Mouse (Mus musculus) heart, embryonic 14.5 days (tissue): Measurements from ENCODE around the gene Ugt1a6b. TPM values are rescaled to one million over a fixed set of nuclear protein-coding genes. Genes with fewer than 3 reads are reported as not detected.
"Not testable (repeated sequence)": the region's sequence is repeated elsewhere in the genome, so short reads cannot be mapped to it uniquely, and the experiment has no call there.

Experiments
- ATAC-seq: fragments of 200-750 bp; cut with Nextera tagmentation; 2 replicates; pipeline ENCODE4 v1.8.0; 2017; ENCODE audit warnings: low read depth, moderate TSS enrichment; ENCODE audit not compliant: insufficient number of reproducible peaks, insufficient read depth, low FRiP score
- H3K27ac ChIP-seq, 2 experiments: fragments of 200-500 bp in 1 of 2; fragments of 300-500 bp in 1 of 2; sonication (generic) in 1 of 2; replicated peaks in 1 of 2; 2 replicates each; pipeline ENCODE4 v1.5.1; 2012 to 2014; ENCODE audit warnings: low read depth in 2 of 2, low read length in 2 of 2, control low read depth in 1 of 2, mild to moderate bottlenecking in 1 of 2, mixed read lengths in 1 of 2; ENCODE audit not compliant: control insufficient read depth in 1 of 2, insufficient read depth in 1 of 2
- H3K27me3 ChIP-seq: fragments of 300-500 bp; sonication (generic); 2 replicates; pipeline ENCODE4 v1.6.1; 2014; ENCODE audit warnings: mild to moderate bottlenecking, low read length, control low read depth; ENCODE audit not compliant: control insufficient read depth, insufficient read depth
- H3K36me3 ChIP-seq: fragments of 300-500 bp; sonication (generic); 2 replicates; pipeline ENCODE4 v1.6.1; 2014; ENCODE audit warnings: mild to moderate bottlenecking, control low read depth, low read length, mixed read lengths; ENCODE audit not compliant: control insufficient read depth, insufficient read depth
- H3K4me1 ChIP-seq, 2 experiments: fragments of 200-500 bp in 1 of 2; fragments of 300-500 bp in 1 of 2; sonication (generic) in 1 of 2; 2 replicates each; pipeline ENCODE4 v1.6.1; 2012 to 2014; ENCODE audit warnings: low read length in 2 of 2, control low read depth in 1 of 2, mixed read lengths in 1 of 2; ENCODE audit not compliant: control insufficient read depth in 2 of 2, insufficient read depth in 2 of 2
- H3K4me2 ChIP-seq: fragments of 300-500 bp; sonication (generic); 2 replicates; pipeline ENCODE4 v1.6.1; 2014; ENCODE audit warnings: mild to moderate bottlenecking, low read length
- H3K4me3 ChIP-seq, 2 experiments: fragments of 200-500 bp in 1 of 2; fragments of 300-500 bp in 1 of 2; sonication (generic) in 1 of 2; 2 replicates each; pipeline ENCODE4 v1.5.1; 2012 to 2014; ENCODE audit warnings: low read length in 2 of 2, mild to moderate bottlenecking in 2 of 2, control low read depth in 1 of 2, low read depth in 1 of 2, moderate library complexity in 1 of 2; ENCODE audit not compliant: control insufficient read depth in 1 of 2, insufficient read depth in 1 of 2
- H3K9ac ChIP-seq: fragments of 300-500 bp; sonication (generic); 2 replicates; pipeline ENCODE4 v1.6.1; 2014; ENCODE audit warnings: mild to moderate bottlenecking, low read length
- H3K9me3 ChIP-seq: fragments of 300-500 bp; sonication (generic); 2 replicates; pipeline ENCODE4 v1.6.1; 2016; ENCODE audit warnings: low read length, control low read depth; ENCODE audit not compliant: control insufficient read depth
- WGBS: fragments of 180-500 bp; shearing (Covaris S2); extraction: QIAGEN DNeasy Blood & Tissue Kit; methylation state at CpG from one replicate; pipeline ENCODE4 v1.1.7; 2014; 5-methylcytosine and 5-hydroxymethylcytosine counted together
- polyA plus RNA-seq: library from polyadenylated mRNA; unstranded; fragments of >200 nt; fragmentation: Nextera tagmentation; extraction: Ambion mirVana; gene quantifications from 2 replicates; pipeline ENCODE4 v1.2.1, GENCODE M21; 2014

Ugt1a6b gene
- polyA plus RNA-seq, 1 experiment from 2014 or later, result not detected

GRCm38 (mm10) chr1:88103697-88104468 is 831 bp downstream of the Ugt1a6b start:
- H3K4me2 ChIP-seq, H3K27me3 ChIP-seq, ATAC-seq, H3K9me3 ChIP-seq, H3K4me1 ChIP-seq, H3K36me3 ChIP-seq, H3K27ac ChIP-seq, H3K4me3 ChIP-seq, H3K9ac ChIP-seq: not testable (repeated sequence)
- WGBS, result 74% methylated on average over 4 of the region's 5 CpGs

DNA sequence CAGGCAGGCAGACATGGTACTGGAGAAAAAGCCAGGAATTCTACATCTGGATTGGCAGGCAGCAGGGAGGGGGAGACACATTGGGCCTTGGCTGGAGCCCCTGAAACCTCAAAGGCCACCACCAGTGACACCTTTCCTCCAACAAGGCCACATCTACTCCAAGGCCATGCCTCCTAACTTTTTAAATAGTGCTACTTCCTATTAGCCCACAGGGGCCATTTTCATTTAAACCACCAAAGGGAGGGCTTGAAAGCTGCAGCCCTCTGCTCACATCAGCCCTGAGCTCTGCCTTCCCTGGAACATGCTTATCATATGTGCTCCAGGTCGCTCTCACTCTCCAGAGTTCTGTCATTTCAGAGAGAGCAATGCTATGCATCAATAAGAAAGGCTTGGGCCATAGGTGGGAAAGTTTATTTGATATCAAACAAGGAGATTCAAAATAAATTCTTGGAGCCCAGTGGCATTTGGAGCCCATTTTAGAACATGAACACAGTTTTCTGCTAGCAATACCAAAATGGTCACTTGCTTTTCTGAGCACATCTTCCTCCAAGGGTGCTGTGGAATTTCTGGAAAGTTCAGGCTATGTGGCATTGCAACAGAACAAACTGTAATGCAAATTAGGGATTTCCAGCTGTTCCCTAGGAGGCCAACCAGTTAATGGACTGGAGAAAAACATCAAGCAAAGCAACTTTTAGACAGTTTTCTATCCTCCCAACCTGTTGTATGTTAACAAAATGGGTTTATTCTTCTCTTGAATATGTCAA is 1.8 kb downstream of the Ugt1a6b start:
- no peak overlapping the region for H3K9ac ChIP-seq
- no peaks in the 10 kb centered on the region for H3K27me3 ChIP-seq
- H3K9me3 ChIP-seq, result no peaks in the 10 kb centered on the region
- H3K4me1 ChIP-seq, result no peaks in the 10 kb centered on the region
- no peak overlapping the region for H3K4me2 ChIP-seq
- H3K27ac ChIP-seq, result no peak overlapping the region
- H3K4me3 ChIP-seq, result no peak overlapping the region
- no peak for ATAC-seq
- H3K36me3 ChIP-seq, result no peaks in the 10 kb centered on the region
- 61% methylated on average over 1 of the region's 1 CpGs for WGBS

DNA sequence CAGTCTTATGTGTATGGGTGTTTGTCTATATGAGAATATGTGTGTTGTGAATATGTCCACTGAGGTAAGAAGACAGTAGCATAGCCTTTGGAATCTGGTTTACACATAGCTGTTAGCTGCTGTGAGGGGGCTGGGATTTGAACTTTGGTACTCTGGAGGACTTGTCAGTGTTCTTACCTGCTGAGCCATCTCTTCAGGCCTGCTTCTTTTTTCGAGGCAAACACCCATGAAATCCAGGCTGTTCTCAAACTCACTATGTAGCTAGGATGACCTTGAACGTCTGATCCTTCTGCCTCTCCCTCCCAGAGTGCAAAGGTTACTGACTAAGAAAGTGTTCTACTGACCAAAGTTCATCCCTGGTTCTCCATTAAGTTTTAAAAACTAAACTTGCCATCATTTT is 2.6 kb downstream of the Ugt1a6b start:
- H3K9me3 ChIP-seq, result no peaks in the 10 kb centered on the region
- H3K27me3 ChIP-seq, result no peaks in the 10 kb centered on the region
- 57% methylated on average over 2 of the region's 2 CpGs for WGBS
- no peak overlapping the region for H3K4me2 ChIP-seq
- no peaks in the 10 kb centered on the region for H3K36me3 ChIP-seq
- no peaks in the 10 kb centered on the region for H3K4me1 ChIP-seq
- ATAC-seq, result no peak
- no peak overlapping the region for H3K9ac ChIP-seq
- no peak overlapping the region for H3K27ac ChIP-seq
- H3K4me3 ChIP-seq, result no peak overlapping the region

DNA sequence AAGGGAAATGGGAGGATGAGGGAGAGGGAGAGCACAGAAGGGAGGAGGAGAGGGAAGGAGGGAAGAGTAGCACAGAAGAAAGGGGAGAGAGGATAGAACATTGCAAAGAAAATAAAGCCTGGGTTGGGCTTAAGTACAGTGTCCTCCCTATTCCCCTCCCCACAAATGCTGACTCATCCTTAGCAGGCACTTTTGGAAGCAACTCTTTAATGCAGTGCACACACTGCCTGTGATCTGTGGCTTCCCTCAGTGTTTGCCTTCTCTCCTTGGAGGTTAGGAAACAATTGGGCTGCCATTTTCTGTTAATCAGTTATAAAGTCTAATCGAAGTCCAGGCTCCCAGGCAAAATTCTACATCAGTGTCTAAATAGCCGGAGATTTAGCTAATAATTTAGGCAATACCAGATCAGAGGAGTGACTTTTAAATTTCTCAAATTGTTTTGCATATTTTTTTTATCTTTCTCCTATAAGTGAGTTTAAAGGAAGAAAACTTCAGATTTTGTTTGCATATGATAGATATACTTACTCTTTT is 6.0 kb downstream of the Ugt1a6b start:
- not testable (repeated sequence) for ATAC-seq, H3K27ac ChIP-seq, H3K9me3 ChIP-seq, H3K27me3 ChIP-seq, H3K4me1 ChIP-seq, H3K9ac ChIP-seq, H3K36me3 ChIP-seq, H3K4me3 ChIP-seq, H3K4me2 ChIP-seq
- 75% methylated on average over 2 of the region's 2 CpGs for WGBS

DNA sequence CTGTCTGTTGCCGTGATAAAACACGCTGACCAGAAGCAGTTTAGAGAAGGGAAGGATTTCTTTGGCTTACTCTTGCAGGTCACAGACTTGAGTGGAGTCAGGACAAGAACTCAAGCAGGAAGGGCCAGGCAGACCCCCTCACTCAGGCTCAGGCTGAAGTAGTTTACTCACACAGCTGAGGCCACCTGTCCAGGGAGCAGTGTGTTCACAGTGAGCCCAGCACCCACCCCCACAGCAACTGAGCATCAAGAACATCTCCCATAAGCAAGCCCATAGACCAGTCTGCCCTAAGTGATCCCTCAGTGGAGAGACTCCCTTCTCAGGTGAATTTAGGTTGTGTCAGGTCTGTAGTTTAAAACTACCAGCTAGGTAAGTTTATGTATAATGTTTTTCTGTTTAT is 6.6 kb downstream of the Ugt1a6b start:
- H3K4me3 ChIP-seq, H3K27me3 ChIP-seq, H3K27ac ChIP-seq, H3K4me2 ChIP-seq, H3K4me1 ChIP-seq, H3K9ac ChIP-seq, H3K9me3 ChIP-seq, ATAC-seq, H3K36me3 ChIP-seq: not testable (repeated sequence)
- WGBS, result 65% methylated on average over 2 of the region's 2 CpGs

GRCm38 (mm10) chr1:88112769-88113168 is 9.7 kb downstream of the Ugt1a6b start:
- not testable (repeated sequence) for H3K4me2 ChIP-seq, H3K9ac ChIP-seq, H3K4me1 ChIP-seq, H3K27me3 ChIP-seq, ATAC-seq, H3K36me3 ChIP-seq, H3K9me3 ChIP-seq, H3K27ac ChIP-seq, H3K4me3 ChIP-seq
- WGBS, result 89% methylated on average over 6 of the region's 6 CpGs

DNA sequence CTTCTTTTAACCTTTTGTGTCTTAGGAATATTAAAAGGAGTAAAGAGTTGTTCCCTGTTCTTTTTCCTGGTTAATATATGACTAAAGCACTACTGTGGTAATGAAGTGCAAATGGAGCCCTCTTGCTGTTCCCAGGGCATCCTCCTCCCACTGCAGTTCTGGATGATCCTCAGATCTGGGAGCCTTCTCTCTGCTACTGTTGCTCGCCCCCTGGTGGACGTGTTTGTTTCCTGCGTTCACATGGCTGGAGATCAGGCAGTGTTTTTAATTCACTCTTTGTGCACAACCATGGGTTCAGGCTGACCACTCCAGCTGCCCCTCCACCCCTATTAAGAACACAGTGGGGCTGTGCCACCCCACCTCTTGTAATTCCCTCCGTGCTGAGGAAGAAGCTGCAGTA is 17.5 kb downstream of the Ugt1a6b start:
- H3K27ac ChIP-seq, ATAC-seq, H3K4me1 ChIP-seq, H3K27me3 ChIP-seq, H3K4me2 ChIP-seq, H3K9ac ChIP-seq, H3K4me3 ChIP-seq, H3K36me3 ChIP-seq, H3K9me3 ChIP-seq: not testable (repeated sequence)
- whole genome bisulfite sequencing, result 9% methylated on average over 4 of the region's 4 CpGs
